Mouse (Mus musculus) bone marrow, adult 2 months (tissue): Measurements from ENCODE around the gene C2.

Source experiments
- CTCF ChIP-seq: fragments of 200-500 bp; IDR thresholded peaks from 2 replicates; pipeline ENCODE4 v1.5.1; 2011; ENCODE audit warnings: low read length, control low read depth; ENCODE audit not compliant: control insufficient read depth, insufficient read depth
- POLR2A ChIP-seq: fragments of 200-500 bp; IDR thresholded peaks from 2 replicates; pipeline ENCODE4 v1.6.1; 2011; ENCODE audit warnings: low read depth, mild to moderate bottlenecking, control low read depth, low read length, borderline replicate concordance; ENCODE audit not compliant: control insufficient read depth

DNA sequence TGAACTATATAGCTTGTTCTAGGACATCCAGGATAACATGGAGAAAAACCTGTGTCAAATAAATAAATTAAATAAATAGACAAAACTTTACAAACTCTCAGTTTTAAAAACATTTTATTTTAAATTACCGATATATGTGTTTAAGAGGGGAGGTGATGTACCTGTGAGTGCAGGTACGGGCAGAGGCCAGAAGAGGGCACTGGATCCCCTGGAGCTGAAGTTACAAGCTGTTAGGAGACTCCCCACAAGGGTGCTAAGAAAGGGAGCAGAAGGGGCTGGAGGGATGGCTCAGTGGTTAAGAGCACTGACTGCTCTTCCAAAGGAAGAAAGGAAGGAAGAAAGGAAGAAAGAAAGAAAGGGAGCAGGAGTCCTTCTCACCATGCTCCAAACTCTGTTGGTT is 6.7 kb downstream of the C2 start:
- TF ChIP-seq CTCF (peak; percentile 33; the same call in 1 of the 2 replicates), POLR2A (no peak)
